26 mouse cellular contexts compared by ENCODE assay signal in genomic region chr11:115516942-115517341, GRCm38 (mm10).
"Had no signal": no experiment of that assay in that cellular context is flagged by ENCODE, and none has a peak within 500 bp of the region (broad histone marks: within the 10 kb centered on the region; RNA-seq: fewer than 3 reads in every experiment).

No protein-coding gene starts in this region.

- H3K27ac ChIP-seq: heart, adult 2 months; heart, embryonic 13.5 days; heart, embryonic 15.5 days; hindbrain, embryonic 10.5 days; hindbrain, embryonic 12.5 days; hindbrain, embryonic 14.5 days; intestine, embryonic 15.5 days; kidney, embryonic 15.5 days; kidney, postnatal 0 days; limb, embryonic 13.5 days; limb, embryonic 15.5 days; liver, embryonic 12.5 days; liver, embryonic 14.5 days had no signal

- DNase-seq: gastrocnemius, postnatal 14 days; gastrocnemius, postnatal 36 days; heart, adult 2 months; heart, postnatal 14 days; heart, postnatal 4 days; kidney, adult 11 months; kidney, adult 2 months; kidney, adult 9 months; kidney, postnatal 14 days; kidney, postnatal 36 days; layer of hippocampus, adult 9-11 months; layer of hippocampus, postnatal 36 days; left cerebral cortex, postnatal 4 days had no signal

- H3K4me2 ChIP-seq: heart, embryonic 11.5 days; heart, embryonic 13.5 days; heart, embryonic 15.5 days; hindbrain, embryonic 12.5 days; hindbrain, embryonic 14.5 days; intestine, embryonic 15.5 days; kidney, embryonic 15.5 days; limb, embryonic 13.5 days; limb, embryonic 15.5 days; liver, embryonic 12.5 days had no signal

- H3K4me3 ChIP-seq: heart, adult 2 months; heart, embryonic 13.5 days; heart, embryonic 15.5 days; hindbrain, embryonic 10.5 days; hindbrain, embryonic 12.5 days; intestine, embryonic 15.5 days; kidney, embryonic 15.5 days; limb, embryonic 13.5 days; limb, embryonic 15.5 days; liver, embryonic 12.5 days had no signal

- H3K36me3 ChIP-seq: heart, embryonic 15.5 days; intestine, embryonic 15.5 days had no signal

- H3K27me3 ChIP-seq: heart, embryonic 13.5 days; heart, embryonic 15.5 days; hindbrain, embryonic 12.5 days; intestine, embryonic 15.5 days; kidney, embryonic 15.5 days; limb, embryonic 13.5 days; limb, embryonic 15.5 days; liver, embryonic 12.5 days had no signal
